Mouse (Mus musculus) small intestine, adult 2 months (tissue): Measurements from ENCODE around the gene Meox1.

Experiments used
- CTCF ChIP-seq: fragments of 200-500 bp; IDR thresholded peaks from 2 replicates; pipeline ENCODE4 v1.5.1; 2012; ENCODE audit warnings: low read depth, mild to moderate bottlenecking, control low read depth, inconsistent platforms, low read length, moderate library complexity, mixed read lengths; ENCODE audit not compliant: insufficient replicate concordance, insufficient read length; ENCODE audit errors: extremely low read depth
- POLR2A ChIP-seq: fragments of 200-500 bp; IDR thresholded peaks from 2 replicates; pipeline ENCODE4 v1.6.1; 2012; ENCODE audit warnings: low read depth, mild to moderate bottlenecking, control low read depth, inconsistent platforms, low read length, moderate library complexity

GRCm38 (mm10) chr11:101923988-101924387 is 29.8 kb upstream of the Meox1 start:
- TF ChIP-seq POLR2A: no peak
- TF ChIP-seq CTCF: no peak
